Mouse (Mus musculus) forebrain, embryonic 14.5 days (tissue): ENCODE measurements around the gene Spg20. TPM values are rescaled to one million over a fixed set of nuclear protein-coding genes. Genes with fewer than 3 reads are reported as not detected.

Experiments used
- ATAC-seq: fragments of 200-750 bp; cut with Nextera tagmentation; 2 replicates; pipeline ENCODE4 v1.8.0; 2017; ENCODE audit warnings: mild to moderate bottlenecking, moderate library complexity
- DNase-seq: peaks from one replicate; pipeline ENCODE4 v3.0.0-alpha.2; 2015; ENCODE audit warnings: low spot score
- H3K27ac ChIP-seq: fragments of 300-500 bp; sonication (generic); 2 replicates; pipeline ENCODE4 v1.5.1; 2014; ENCODE audit warnings: low read depth, mild to moderate bottlenecking, control low read depth, low read length, moderate library complexity
- H3K27me3 ChIP-seq: fragments of 300-500 bp; sonication (generic); replicated peaks from 2 replicates; pipeline ENCODE4 v1.6.1; 2014; ENCODE audit warnings: low read length, control low read depth, mixed read lengths; ENCODE audit not compliant: control insufficient read depth, insufficient read depth
- H3K36me3 ChIP-seq: fragments of 300-500 bp; sonication (generic); 2 replicates; pipeline ENCODE4 v1.6.1; 2014; ENCODE audit warnings: low read length, control low read depth; ENCODE audit not compliant: control insufficient read depth, insufficient read depth
- H3K4me1 ChIP-seq: fragments of 300-500 bp; sonication (generic); 2 replicates; pipeline ENCODE4 v1.6.1; 2014; ENCODE audit warnings: antibody characterized with exemption, low read length, control low read depth; ENCODE audit not compliant: control insufficient read depth, insufficient read depth
- H3K4me2 ChIP-seq: fragments of 300-500 bp; sonication (generic); 2 replicates; pipeline ENCODE4 v1.6.1; 2014; ENCODE audit warnings: mild to moderate bottlenecking, control low read depth, low read length
- H3K4me3 ChIP-seq: fragments of 300-500 bp; sonication (generic); 2 replicates; pipeline ENCODE4 v1.5.1; 2014; ENCODE audit warnings: low read depth, low read length, control low read depth
- H3K9ac ChIP-seq: fragments of 300-500 bp; sonication (generic); 2 replicates; pipeline ENCODE4 v1.6.1; 2014; ENCODE audit warnings: mild to moderate bottlenecking, low read length, control low read depth, moderate library complexity
- H3K9me3 ChIP-seq: fragments of 300-500 bp; sonication (generic); replicated peaks from 2 replicates; pipeline ENCODE4 v1.6.1; 2016; ENCODE audit warnings: low read length, control low read depth, mixed read lengths; ENCODE audit not compliant: control insufficient read depth
- WGBS: fragments of 180-500 bp; shearing (Covaris S2); extraction: QIAGEN DNeasy Blood & Tissue Kit; methylation state at CpG from one replicate; pipeline ENCODE4 v1.1.7; 2014; 5-methylcytosine and 5-hydroxymethylcytosine counted together
- polyA plus RNA-seq: library from polyadenylated mRNA; unstranded; fragments of >200 nt; fragmentation: Nextera tagmentation; extraction: Ambion mirVana; gene quantifications from 2 replicates; pipeline ENCODE4 v1.2.1, GENCODE M21; 2014

Gene Spg20
- polyA plus RNA-seq: 17.7 and 22.2 TPM in 2 replicates

- peak; percentile 91 for DNase-seq
- under 1% methylated on average over 58 of the region's 58 CpGs for WGBS
- peak within 1 kb of the TSS; percentile 61 for H3K4me2 ChIP-seq
- peak within 1 kb of the TSS; percentile 92 for H3K4me3 ChIP-seq
- peaks cover 6% of the 10 kb centered on the region for H3K36me3 ChIP-seq
- peak within 1 kb of the TSS; percentile 96 for H3K9ac ChIP-seq
- no peaks in the 10 kb centered on the region for H3K9me3 ChIP-seq
- H3K4me1 ChIP-seq: peaks cover 9% of the 10 kb centered on the region
- no peaks in the 10 kb centered on the region for H3K27me3 ChIP-seq
- H3K27ac ChIP-seq: peak within 1 kb of the TSS; percentile 68
- peak; percentile 96 for ATAC-seq
Measured at GRCm38 (mm10) chr3:55111935-55112709, at the start of gene Spg20. Gene Spg20, plus strand, starts transcription at chr3:55112108.

GRCm38 (mm10) chr3:55062653-55063052, 49.3 kb upstream of the Spg20 start:
- H3K4me2 ChIP-seq: no peak overlapping the region
- no peaks in the 10 kb centered on the region for H3K27me3 ChIP-seq
- no peaks in the 10 kb centered on the region for H3K9me3 ChIP-seq
- 63% methylated on average over 9 of the region's 9 CpGs for WGBS
- peaks cover 5% of the 10 kb centered on the region; the same call in 1 of the 2 replicates for H3K4me1 ChIP-seq
- H3K27ac ChIP-seq: no peak overlapping the region
- no peak overlapping the region for H3K4me3 ChIP-seq
- H3K36me3 ChIP-seq: no peaks in the 10 kb centered on the region
- DNase-seq: no peak
- H3K9ac ChIP-seq: no peak overlapping the region
- no peak for ATAC-seq

GRCm38 (mm10) chr3:55064396-55064795, 47.5 kb upstream of the Spg20 start:
- DNase-seq (peak; percentile 83), ATAC-seq (peak; percentile 72)
- H3K9ac ChIP-seq: no peak overlapping the region
- peaks cover 5% of the 10 kb centered on the region; the same call in 1 of the 2 replicates for H3K4me1 ChIP-seq
- H3K4me3 ChIP-seq: no peak overlapping the region
- H3K27me3 ChIP-seq: no peaks in the 10 kb centered on the region
- no peaks in the 10 kb centered on the region for H3K9me3 ChIP-seq
- WGBS: 6% methylated on average over 2 of the region's 2 CpGs
- no peak overlapping the region for H3K27ac ChIP-seq
- no peaks in the 10 kb centered on the region for H3K36me3 ChIP-seq
- H3K4me2 ChIP-seq: no peak overlapping the region

GRCm38 (mm10) chr3:55065738-55066665, 45.9 kb upstream of the Spg20 start:
- peaks cover 5% of the 10 kb centered on the region; the same call in 1 of the 2 replicates for H3K4me1 ChIP-seq
- H3K9ac ChIP-seq: no peak overlapping the region
- WGBS: 53% methylated on average over 14 of the region's 14 CpGs
- ATAC-seq (no peak), DNase-seq (no peak)
- H3K4me2 ChIP-seq: no peak overlapping the region
- no peak overlapping the region for H3K4me3 ChIP-seq
- H3K27me3 ChIP-seq: no peaks in the 10 kb centered on the region
- no peaks in the 10 kb centered on the region for H3K36me3 ChIP-seq
- no peaks in the 10 kb centered on the region for H3K9me3 ChIP-seq
- H3K27ac ChIP-seq: no peak overlapping the region

- H3K4me2 ChIP-seq: no peak overlapping the region
- DNase-seq (no peak), ATAC-seq (no peak)
- WGBS: 62% methylated on average over 12 of the region's 12 CpGs
- no peaks in the 10 kb centered on the region for H3K36me3 ChIP-seq
- H3K9ac ChIP-seq: no peak overlapping the region
- no peaks in the 10 kb centered on the region for H3K9me3 ChIP-seq
- no peak overlapping the region for H3K27ac ChIP-seq
- peaks cover 5% of the 10 kb centered on the region; the same call in 1 of the 2 replicates for H3K4me1 ChIP-seq
- no peak overlapping the region for H3K4me3 ChIP-seq
- H3K27me3 ChIP-seq: no peaks in the 10 kb centered on the region
Measured at GRCm38 (mm10) chr3:55066666-55067023, 45.3 kb upstream of the Spg20 start.

GRCm38 (mm10) chr3:55067791-55068434, 44.0 kb upstream of the Spg20 start:
- peaks cover 5% of the 10 kb centered on the region; the same call in 1 of the 2 replicates for H3K4me1 ChIP-seq
- H3K27ac ChIP-seq: no peak overlapping the region
- no peak overlapping the region for H3K4me3 ChIP-seq
- H3K9ac ChIP-seq: no peak overlapping the region
- 0 out of 2 replicates have a peak, but pooled peaks have one; percentile 28 for ATAC-seq
- H3K9me3 ChIP-seq: no peaks in the 10 kb centered on the region
- no peak for DNase-seq
- H3K27me3 ChIP-seq: no peaks in the 10 kb centered on the region
- WGBS: 28% methylated on average over 7 of the region's 7 CpGs
- no peak overlapping the region for H3K4me2 ChIP-seq
- no peaks in the 10 kb centered on the region for H3K36me3 ChIP-seq

GRCm38 (mm10) chr3:55074576-55075293, 37.2 kb upstream of the Spg20 start:
- 0 out of 2 replicates have a peak overlapping the region, but pooled peaks have one; percentile 10 for H3K27ac ChIP-seq
- WGBS: 30% methylated on average over 6 of the region's 6 CpGs
- DNase-seq (no peak), ATAC-seq (peak; percentile 54; the same call in 1 of the 2 replicates)
- no peaks in the 10 kb centered on the region for H3K4me1 ChIP-seq
- H3K4me2 ChIP-seq: no peak overlapping the region
- no peaks in the 10 kb centered on the region for H3K36me3 ChIP-seq
- no peak overlapping the region for H3K4me3 ChIP-seq
- no peak overlapping the region for H3K9ac ChIP-seq
- no peaks in the 10 kb centered on the region for H3K27me3 ChIP-seq
- no peaks in the 10 kb centered on the region for H3K9me3 ChIP-seq

- no peaks in the 10 kb centered on the region for H3K27me3 ChIP-seq
- H3K27ac ChIP-seq: no peak overlapping the region
- H3K36me3 ChIP-seq: no peaks in the 10 kb centered on the region
- H3K4me1 ChIP-seq: no peaks in the 10 kb centered on the region
- ATAC-seq (peak; percentile 72; the same call in 1 of the 2 replicates), DNase-seq (peak; percentile 76)
- H3K9me3 ChIP-seq: no peaks in the 10 kb centered on the region
- no peak overlapping the region for H3K4me3 ChIP-seq
- H3K9ac ChIP-seq: no peak overlapping the region
- 6% methylated on average over 3 of the region's 3 CpGs for WGBS
- no peak overlapping the region for H3K4me2 ChIP-seq
Measured at GRCm38 (mm10) chr3:55075294-55075648, 36.6 kb upstream of the Spg20 start.
